Mouse (Mus musculus) kidney, embryonic 14.5 days (tissue): ENCODE data around the gene Vmn1r50. TPM values are rescaled to one million over a fixed set of nuclear protein-coding genes. Genes with fewer than 3 reads are reported as not detected.
"Not testable (repeated sequence)": the region's sequence is repeated elsewhere in the genome, so short reads cannot be mapped to it uniquely, and the experiment has no call there.

Experiments
- ATAC-seq: fragments of 200-750 bp; cut with Nextera tagmentation; 2 replicates; pipeline ENCODE4 v1.8.0; 2017; ENCODE audit warnings: moderate number of reproducible peaks, mild to moderate bottlenecking, moderate TSS enrichment, moderate library complexity; ENCODE audit not compliant: low FRiP score, low TSS enrichment
- H3K27ac ChIP-seq: fragments of 300-500 bp; sonication (generic); 2 replicates; pipeline ENCODE4 v1.5.1; 2014; ENCODE audit warnings: low read depth, mild to moderate bottlenecking, low read length, moderate library complexity, mixed read lengths
- H3K27me3 ChIP-seq: fragments of 300-500 bp; sonication (generic); 2 replicates; pipeline ENCODE4 v1.6.1; 2014; ENCODE audit warnings: mild to moderate bottlenecking, low read length; ENCODE audit not compliant: control insufficient read depth, insufficient read depth
- H3K36me3 ChIP-seq: fragments of 300-500 bp; sonication (generic); 2 replicates; pipeline ENCODE4 v1.6.1; 2014; ENCODE audit warnings: low read length, mixed read lengths; ENCODE audit not compliant: control insufficient read depth, insufficient read depth
- H3K4me1 ChIP-seq: fragments of 300-500 bp; sonication (generic); 2 replicates; pipeline ENCODE4 v1.6.1; 2014; ENCODE audit warnings: low read length, mixed read lengths; ENCODE audit not compliant: control insufficient read depth, insufficient read depth
- H3K4me2 ChIP-seq: fragments of 300-500 bp; sonication (generic); replicated peaks from 2 replicates; pipeline ENCODE4 v1.6.1; 2014; ENCODE audit warnings: low read depth, mild to moderate bottlenecking, low read length
- H3K4me3 ChIP-seq: fragments of 300-500 bp; sonication (generic); 2 replicates; pipeline ENCODE4 v1.5.1; 2014; ENCODE audit warnings: mild to moderate bottlenecking, low read length
- H3K9ac ChIP-seq: fragments of 300-500 bp; sonication (generic); 2 replicates; pipeline ENCODE4 v1.6.1; 2014; ENCODE audit warnings: low read depth, mild to moderate bottlenecking, low read length, moderate library complexity
- H3K9me3 ChIP-seq: fragments of 300-500 bp; sonication (generic); 2 replicates; pipeline ENCODE4 v1.6.1; 2016; ENCODE audit warnings: low read length; ENCODE audit not compliant: control insufficient read depth
- WGBS: fragments of 180-500 bp; shearing (Covaris S2); extraction: QIAGEN DNeasy Blood & Tissue Kit; methylation state at CpG from one replicate; pipeline ENCODE4 v1.1.7; 2014; 5-methylcytosine and 5-hydroxymethylcytosine counted together
- polyA plus RNA-seq: library from polyadenylated mRNA; unstranded; fragments of >200 nt; fragmentation: Nextera tagmentation; extraction: Ambion mirVana; gene quantifications from 2 replicates; pipeline ENCODE4 v1.2.1, GENCODE M21; 2014

Vmn1r50 gene
- not detected in 2 replicates for polyA plus RNA-seq

DNA sequence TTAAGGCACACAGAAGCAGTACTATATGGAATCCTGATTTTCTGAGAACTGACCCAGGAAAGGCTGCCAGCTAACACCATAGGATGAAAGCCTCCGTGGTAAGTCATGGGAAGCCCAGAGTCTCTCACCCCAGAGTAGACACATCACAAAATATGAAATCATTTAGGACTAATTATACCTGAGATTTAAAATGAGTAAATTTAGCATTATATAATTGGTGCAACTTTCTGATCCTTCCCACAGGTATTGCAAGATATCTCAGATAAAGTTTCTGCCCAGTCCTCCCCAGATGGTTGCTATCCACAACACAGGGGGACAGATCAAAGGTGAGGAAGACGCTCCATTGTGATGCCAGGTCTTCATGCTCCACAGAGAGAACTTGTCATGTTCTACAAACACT is at the start of gene Vmn1r50:
Gene Vmn1r50 (plus strand): TSS at position 301 of the 400 bp plus-strand sequence.
- Histone ChIP-seq H3K9ac (no peak within 1 kb of the TSS), H3K4me2 (no peak within 1 kb of the TSS), H3K9me3 (no peaks in the 10 kb centered on the region), H3K4me1 (no peaks in the 10 kb centered on the region), H3K27ac (no peak within 1 kb of the TSS), H3K36me3 (no peaks in the 10 kb centered on the region), H3K4me3 (no peak within 1 kb of the TSS), H3K27me3 (no peaks in the 10 kb centered on the region)
- 78% methylated on average over 2 of the region's 2 CpGs for WGBS
- no peak for ATAC-seq

DNA sequence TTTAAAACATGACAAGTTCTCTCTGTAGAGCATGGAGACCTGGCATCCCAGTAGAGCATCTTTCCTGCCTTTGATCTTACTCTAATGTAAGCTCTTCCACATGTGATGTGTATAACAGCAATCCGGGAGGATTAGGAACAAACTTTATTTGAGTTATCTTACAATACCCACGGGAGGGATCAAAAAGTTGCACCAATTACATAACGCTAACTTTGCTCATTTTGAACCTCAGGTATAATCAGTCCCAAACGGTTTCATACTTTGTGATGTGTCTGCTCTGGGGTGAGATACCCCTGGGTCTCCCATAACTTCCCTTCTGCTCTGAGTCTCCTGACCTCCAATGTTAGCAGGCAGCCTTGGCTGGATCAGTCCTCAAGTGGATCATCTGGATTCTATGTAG is 22.8 kb upstream of the Vmn1r50 start, which contains the start of gene Vmn1r49:
Gene Vmn1r49 (minus strand): TSS at position 101 of the 400 bp plus-strand sequence.
- no peaks in the 10 kb centered on the region for H3K36me3 ChIP-seq
- H3K4me1 ChIP-seq: no peaks in the 10 kb centered on the region
- no peak within 1 kb of the TSS for H3K4me2 ChIP-seq
- H3K9me3 ChIP-seq: no peaks in the 10 kb centered on the region
- no peak within 1 kb of the TSS for H3K27ac ChIP-seq
- no peak within 1 kb of the TSS for H3K4me3 ChIP-seq
- 81% methylated on average over 4 of the region's 4 CpGs for WGBS
- no peaks in the 10 kb centered on the region for H3K27me3 ChIP-seq
- H3K9ac ChIP-seq: no peak within 1 kb of the TSS
- ATAC-seq: no peak

DNA sequence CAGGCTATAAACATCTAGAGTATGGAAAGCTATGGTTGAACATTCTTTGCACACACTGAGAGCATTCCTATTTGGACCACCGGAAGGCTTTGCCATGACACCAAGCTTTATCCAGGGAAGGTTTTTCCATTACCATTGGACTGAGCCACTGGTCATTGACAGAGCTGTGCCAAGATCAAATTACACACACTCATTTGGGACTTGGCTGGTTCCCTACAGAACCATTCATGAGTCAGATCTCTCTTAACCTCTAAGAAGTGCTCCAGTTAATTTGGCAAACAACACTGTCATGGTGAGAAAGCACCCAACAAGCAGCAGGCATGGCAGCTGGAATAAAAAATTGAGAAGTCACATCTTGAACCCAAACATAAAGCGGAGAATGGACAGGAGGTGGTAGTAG is 664 bp upstream of the Vmn1r50 start:
- ATAC-seq: no peak
- Histone ChIP-seq H3K4me3 (no peak overlapping the region), H3K4me2 (no peak overlapping the region), H3K9ac (no peak overlapping the region), H3K27ac (no peak overlapping the region), H3K36me3 (no peaks in the 10 kb centered on the region), H3K4me1 (no peaks in the 10 kb centered on the region), H3K27me3 (no peaks in the 10 kb centered on the region), H3K9me3 (no peaks in the 10 kb centered on the region)
- WGBS: 98% methylated on average over 2 of the region's 2 CpGs

DNA sequence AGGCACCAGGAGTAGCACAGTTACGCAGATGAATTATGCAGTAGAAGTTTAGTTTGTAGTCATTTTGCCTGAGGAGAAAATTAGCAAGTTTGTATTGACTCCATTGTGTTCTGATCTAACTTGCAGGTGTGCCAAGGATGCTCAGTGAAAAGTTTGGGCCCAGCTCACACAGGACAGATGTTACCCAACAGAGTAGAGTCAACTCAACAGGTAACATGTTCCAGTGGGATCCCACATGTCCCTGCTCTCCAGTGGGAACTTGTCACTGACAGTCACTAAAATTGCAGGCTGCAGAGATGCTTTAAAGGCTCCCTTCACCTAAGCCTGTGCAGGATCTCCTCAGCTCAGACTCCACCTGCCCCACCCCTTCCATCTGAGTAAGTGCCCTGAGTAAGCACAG is 21.1 kb downstream of the Vmn1r50 start, which contains the start of gene Vmn1r51:
Gene Vmn1r51 (plus strand): TSS at position 301 of the 400 bp plus-strand sequence.
- H3K4me1 ChIP-seq, H3K4me3 ChIP-seq, H3K9me3 ChIP-seq, H3K36me3 ChIP-seq, ATAC-seq, H3K27me3 ChIP-seq, H3K9ac ChIP-seq, H3K27ac ChIP-seq, H3K4me2 ChIP-seq: not testable (repeated sequence)
- 100% methylated on average over 1 of the region's 1 CpGs for WGBS

Other genes with a start within 250 kb of the Vmn1r50 start
- not detected in 2 replicates for gene Vmn1r42, start 225.0 kb upstream of the Vmn1r50 start, polyA plus RNA-seq
- gene Vmn1r43, start 225.0 kb upstream of the Vmn1r50 start, polyA plus RNA-seq: not detected in 2 replicates
- gene Vmn1r44, start 217.8 kb upstream of the Vmn1r50 start, polyA plus RNA-seq: not detected in 2 replicates
- not detected in 2 replicates for gene Vmn1r45, start 160.8 kb upstream of the Vmn1r50 start, polyA plus RNA-seq
- not detected in 2 replicates for gene Vmn1r46, start 132.1 kb upstream of the Vmn1r50 start, polyA plus RNA-seq
- gene Vmn1r47, start 85.3 kb upstream of the Vmn1r50 start, polyA plus RNA-seq: not detected in 2 replicates
- not detected in 2 replicates for gene Vmn1r48, start 64.6 kb upstream of the Vmn1r50 start, polyA plus RNA-seq
- not detected in 2 replicates for gene Vmn1r49, start 22.9 kb upstream of the Vmn1r50 start, polyA plus RNA-seq
- gene Vmn1r51, start 21.2 kb downstream of the Vmn1r50 start, polyA plus RNA-seq: not detected in 2 replicates
- not detected in 2 replicates for gene Vmn1r52, start 73.4 kb downstream of the Vmn1r50 start, polyA plus RNA-seq
- gene V1ra8, start 101.4 kb downstream of the Vmn1r50 start, polyA plus RNA-seq: not detected in 2 replicates
- gene Vmn1r53, start 123.0 kb downstream of the Vmn1r50 start, polyA plus RNA-seq: not detected in 2 replicates
- not detected in 2 replicates for gene Vmn1r54, start 144.9 kb downstream of the Vmn1r50 start, polyA plus RNA-seq
- not detected in 2 replicates for gene BC048671, start 199.8 kb downstream of the Vmn1r50 start, polyA plus RNA-seq
- 4.1 and 4.8 TPM in 2 replicates for gene Chst13, start 223.8 kb downstream of the Vmn1r50 start, polyA plus RNA-seq
- 0.05 TPM in 1 of 2 replicates, not detected in the other for gene Uroc1, start 231.9 kb downstream of the Vmn1r50 start, polyA plus RNA-seq